Mouse (Mus musculus): ENCODE data around the gene Sec11a. TPM values are rescaled to one million over a fixed set of nuclear protein-coding genes. Genes with fewer than 3 reads are reported as not detected.

Sec11a gene
- polyA plus RNA-seq, 1 experiment from 2014 or later: 206 TPM

DNA sequence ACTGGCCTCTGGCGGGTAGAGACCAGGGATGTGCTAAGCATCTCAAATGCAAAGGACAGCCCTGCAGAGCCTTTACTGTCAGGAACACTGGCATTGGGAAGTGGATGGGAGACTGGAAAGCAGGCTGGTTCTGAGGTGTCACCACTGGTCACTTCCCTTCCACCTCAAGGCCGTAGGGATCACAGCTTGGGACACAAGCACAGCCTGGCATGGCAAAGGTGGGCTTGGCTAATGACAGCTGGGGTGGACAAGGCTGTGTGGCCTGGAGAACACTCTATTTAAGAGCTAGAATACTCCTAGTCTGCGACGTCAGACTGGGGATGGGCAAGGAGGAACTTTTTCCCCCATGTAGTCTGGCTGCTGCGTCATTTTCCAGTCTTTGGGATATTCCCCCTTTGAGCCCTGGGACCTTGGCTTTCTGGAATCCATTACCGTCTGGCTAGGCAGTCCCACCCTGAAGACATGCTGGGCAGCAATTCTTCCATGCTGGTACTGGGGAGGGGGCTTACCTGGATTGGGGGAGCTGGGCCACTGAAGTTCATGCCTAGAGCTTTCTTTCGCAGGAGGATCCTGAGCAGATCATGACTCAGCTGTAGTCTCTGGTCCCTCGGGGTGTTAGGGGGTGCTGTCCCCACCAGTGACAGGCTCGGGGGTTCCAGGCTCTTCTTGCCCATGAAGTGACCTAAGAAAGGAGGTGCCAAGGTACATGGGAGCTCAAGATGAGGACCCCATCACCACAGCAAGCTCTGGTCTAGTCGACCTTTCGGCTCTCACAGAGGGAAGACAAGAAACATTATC is 43.8 kb downstream of the Sec11a start:
- no peak overlapping the region for H3K27ac ChIP-seq
- no peak for DNase-seq (ENCODE audit: low spot score)

GRCm38 (mm10) chr7:80901541-80902274 is 45.9 kb downstream of the Sec11a start:
- 35% methylated on average over 15 of the region's 15 CpGs for WGBS
- Histone ChIP-seq H3K36me3 (peaks cover 29% of the 10 kb centered on the region), H3K9me3 (no peaks in the 10 kb centered on the region), H3K27ac (peak overlapping the region; percentile 91), H3K27me3 (ENCODE audit: insufficient read depth, poor library complexity, severe bottlenecking) (peaks cover 5% of the 10 kb centered on the region; the same call in 1 of the 2 replicates), H3K4me3 (peak overlapping the region; percentile 86), H3K4me1 (peaks cover 34% of the 10 kb centered on the region)
- no peak for DNase-seq (ENCODE audit: low spot score)

More for the DNA sequence above, 43.8 kb downstream of the Sec11a start:
- Histone ChIP-seq H3K4me1 (peaks cover 34% of the 10 kb centered on the region), H3K36me3 (peaks cover 26% of the 10 kb centered on the region), H3K27me3 (ENCODE audit: insufficient read depth, poor library complexity, severe bottlenecking) (peaks cover 5% of the 10 kb centered on the region; the same call in 1 of the 2 replicates), H3K9me3 (no peaks in the 10 kb centered on the region), H3K4me3 (peak overlapping the region; percentile 59; the same call in 1 of the 2 replicates)
- WGBS: 84% methylated on average over 11 of the region's 11 CpGs

- Histone ChIP-seq H3K36me3 (peaks cover 35% of the 10 kb centered on the region), H3K27me3 (ENCODE audit: insufficient read depth, poor library complexity, severe bottlenecking) (peaks cover 5% of the 10 kb centered on the region; the same call in 1 of the 2 replicates), H3K27ac (peak within 1 kb of the TSS; percentile 91), H3K4me1 (peaks cover 31% of the 10 kb centered on the region), H3K4me3 (peak within 1 kb of the TSS; percentile 86), H3K9me3 (no peaks in the 10 kb centered on the region)
- peak; percentile 97 for DNase-seq (ENCODE audit: low spot score)
- WGBS: under 1% methylated on average over 36 of the region's 36 CpGs
These were observed 46.6 kb downstream of the Sec11a start, which contains the start of gene Wdr73 for GRCm38 (mm10) chr7:80900944-80901501. Gene Wdr73, minus strand, starts transcription at chr7:80901269.

- no peaks in the 10 kb centered on the region for H3K9me3 ChIP-seq
- no peak for DNase-seq (ENCODE audit: low spot score)
- H3K27ac ChIP-seq: no peak overlapping the region
- peaks cover 58% of the 10 kb centered on the region for H3K36me3 ChIP-seq
- H3K27me3 ChIP-seq (ENCODE audit: insufficient read depth, poor library complexity, severe bottlenecking): no peaks in the 10 kb centered on the region
- H3K4me1 ChIP-seq: peaks cover 23% of the 10 kb centered on the region
- no peak overlapping the region for H3K4me3 ChIP-seq
- 87% methylated on average over 4 of the region's 4 CpGs for WGBS
These were observed 49.9 kb downstream of the Sec11a start for GRCm38 (mm10) chr7:80897721-80898120.

DNA sequence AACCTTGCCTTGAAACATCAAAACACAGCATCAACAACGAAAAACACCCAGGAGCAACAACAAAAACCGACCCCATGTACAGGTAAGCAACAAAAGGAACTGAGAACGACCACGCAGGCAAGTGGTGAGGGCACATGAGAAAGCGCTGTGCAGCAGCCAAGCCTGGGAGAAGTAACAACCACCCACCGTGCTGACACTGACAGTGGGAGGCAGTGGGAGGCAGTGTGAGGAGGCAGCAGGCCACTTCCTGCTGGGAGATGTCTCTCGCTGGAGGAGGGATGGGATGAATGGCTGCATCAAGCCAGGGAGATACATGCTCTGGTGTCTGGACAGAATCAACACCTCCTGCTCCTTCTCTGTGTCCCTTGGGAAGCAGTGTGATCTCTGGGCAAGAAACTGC is 50.4 kb downstream of the Sec11a start:
- Histone ChIP-seq H3K27ac (no peak overlapping the region), H3K27me3 (ENCODE audit: insufficient read depth, poor library complexity, severe bottlenecking) (no peaks in the 10 kb centered on the region), H3K4me3 (no peak overlapping the region), H3K36me3 (peaks cover 62% of the 10 kb centered on the region), H3K9me3 (no peaks in the 10 kb centered on the region), H3K4me1 (peaks cover 23% of the 10 kb centered on the region)
- no peak for DNase-seq (ENCODE audit: low spot score)
- 77% methylated on average over 7 of the region's 7 CpGs for WGBS

DNA sequence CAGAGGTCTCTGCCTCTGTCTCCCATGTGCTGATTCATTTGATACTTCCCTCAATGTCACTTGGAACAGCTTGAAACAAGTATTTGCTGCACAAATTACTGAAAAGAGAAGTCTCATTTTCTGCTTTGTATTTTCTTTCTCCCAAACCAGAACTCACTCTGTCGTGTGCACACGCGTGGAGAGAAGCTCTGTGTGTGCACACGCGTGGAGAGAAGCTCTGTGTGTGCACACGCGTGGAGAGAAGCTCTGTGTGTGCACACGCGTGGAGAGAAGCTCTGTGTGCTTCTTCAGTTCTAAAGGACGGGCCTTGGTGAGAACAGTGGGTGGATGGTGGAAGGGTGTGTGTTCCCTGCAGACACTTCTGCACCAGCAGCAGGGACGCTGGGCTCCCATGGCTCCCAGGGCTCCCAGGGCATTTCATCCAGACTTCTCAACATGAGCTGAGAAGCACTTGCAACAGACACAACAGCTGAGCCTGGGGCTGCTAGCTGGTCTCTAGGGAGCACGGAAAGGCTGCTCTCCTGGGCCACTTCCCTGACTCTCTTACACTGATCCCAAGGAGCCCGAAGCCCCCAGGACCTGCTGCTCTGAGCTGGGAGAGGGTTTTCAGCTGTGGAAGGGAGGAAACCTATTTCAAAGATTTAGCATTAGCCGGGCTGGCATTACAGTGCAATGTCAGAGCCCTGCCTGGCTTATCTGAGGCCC is 52.6 kb downstream of the Sec11a start:
- no peaks in the 10 kb centered on the region for H3K9me3 ChIP-seq
- H3K27ac ChIP-seq: no peak overlapping the region
- H3K27me3 ChIP-seq (ENCODE audit: insufficient read depth, poor library complexity, severe bottlenecking): no peaks in the 10 kb centered on the region
- no peak overlapping the region for H3K4me3 ChIP-seq
- H3K4me1 ChIP-seq: peaks cover 11% of the 10 kb centered on the region
- peaks cover 82% of the 10 kb centered on the region for H3K36me3 ChIP-seq
- WGBS: 93% methylated on average over 14 of the region's 14 CpGs
- DNase-seq (ENCODE audit: low spot score): no peak

DNA sequence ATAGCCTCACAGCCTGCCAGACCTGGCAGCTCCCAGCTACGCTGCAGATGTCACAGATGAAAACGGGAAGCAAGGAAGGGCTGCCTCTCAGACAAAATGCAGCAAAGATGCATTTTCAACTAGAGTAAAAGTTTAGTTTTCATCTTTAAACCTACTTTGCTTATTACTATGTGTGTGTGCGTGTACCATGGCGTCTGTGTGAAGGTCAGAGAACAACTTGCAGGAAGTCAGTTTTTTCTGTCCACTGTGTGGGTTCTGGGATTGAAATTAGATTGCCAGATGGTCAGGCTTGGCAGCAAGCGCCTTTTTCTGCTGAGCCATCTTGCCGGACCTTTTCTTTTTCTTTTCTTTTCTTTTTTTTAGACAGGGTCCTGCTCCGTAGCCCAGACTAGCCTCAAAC is 53.4 kb downstream of the Sec11a start:
- WGBS: 83% methylated on average over 7 of the region's 7 CpGs
- Histone ChIP-seq H3K36me3 (peaks cover 86% of the 10 kb centered on the region), H3K27ac (no peak overlapping the region)

GRCm38 (mm10) chr7:80893753-80894129 is 53.8 kb downstream of the Sec11a start:
- Histone ChIP-seq H3K4me1 (peaks cover 20% of the 10 kb centered on the region), H3K36me3 (peaks cover 86% of the 10 kb centered on the region), H3K27ac (no peak overlapping the region), H3K9me3 (no peaks in the 10 kb centered on the region), H3K4me3 (no peak overlapping the region), H3K27me3 (ENCODE audit: insufficient read depth, poor library complexity, severe bottlenecking) (no peaks in the 10 kb centered on the region)
- 66% methylated on average over 6 of the region's 6 CpGs for WGBS
- DNase-seq (ENCODE audit: low spot score): no peak

More for the DNA sequence above, 53.4 kb downstream of the Sec11a start:
- H3K4me3 ChIP-seq: no peak overlapping the region
- DNase-seq (ENCODE audit: low spot score): no peak
- H3K4me1 ChIP-seq: peaks cover 16% of the 10 kb centered on the region
- no peaks in the 10 kb centered on the region for H3K9me3 ChIP-seq
- H3K27me3 ChIP-seq (ENCODE audit: insufficient read depth, poor library complexity, severe bottlenecking): no peaks in the 10 kb centered on the region

DNA sequence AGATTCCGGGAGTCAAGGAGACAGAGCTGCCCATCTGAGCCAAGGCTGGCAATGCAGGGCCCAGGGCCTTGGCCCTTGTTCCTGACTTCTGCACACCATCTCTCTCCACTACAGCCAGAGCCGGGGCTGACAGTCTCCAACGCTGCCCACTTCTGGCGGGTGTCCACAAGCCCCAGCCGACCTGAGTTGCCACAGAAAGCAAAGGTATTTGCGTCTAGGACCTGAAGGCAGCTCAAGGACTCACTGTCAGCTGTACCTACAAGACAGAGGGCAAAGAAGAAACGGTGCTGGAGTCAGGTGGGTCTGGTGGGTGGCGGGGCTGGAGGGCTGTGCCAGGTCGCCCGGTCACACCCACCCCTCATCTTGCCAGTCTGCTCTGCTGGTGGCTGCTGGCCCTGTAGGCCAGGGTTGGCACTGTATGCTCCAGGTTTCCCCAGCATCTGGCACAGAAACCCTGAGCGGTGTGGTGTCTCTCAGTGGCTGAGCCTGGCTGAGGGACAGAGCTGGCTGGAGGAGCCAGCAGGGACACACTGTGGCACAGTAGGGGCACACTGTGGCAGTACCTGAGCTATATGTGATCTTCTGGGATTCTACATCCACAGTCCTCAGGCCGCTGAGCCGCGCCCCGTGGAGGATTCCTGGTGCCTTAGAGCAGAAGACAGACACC is 54.4 kb downstream of the Sec11a start:
- H3K27me3 ChIP-seq (ENCODE audit: insufficient read depth, poor library complexity, severe bottlenecking): no peaks in the 10 kb centered on the region
- H3K4me3 ChIP-seq: no peak overlapping the region
- no peak overlapping the region; the same call in 1 of the 2 replicates for H3K27ac ChIP-seq
- no peak for DNase-seq (ENCODE audit: low spot score)
- no peaks in the 10 kb centered on the region for H3K9me3 ChIP-seq
- H3K36me3 ChIP-seq: peaks cover 88% of the 10 kb centered on the region
- WGBS: 91% methylated on average over 15 of the region's 15 CpGs
- H3K4me1 ChIP-seq: peaks cover 24% of the 10 kb centered on the region

DNA sequence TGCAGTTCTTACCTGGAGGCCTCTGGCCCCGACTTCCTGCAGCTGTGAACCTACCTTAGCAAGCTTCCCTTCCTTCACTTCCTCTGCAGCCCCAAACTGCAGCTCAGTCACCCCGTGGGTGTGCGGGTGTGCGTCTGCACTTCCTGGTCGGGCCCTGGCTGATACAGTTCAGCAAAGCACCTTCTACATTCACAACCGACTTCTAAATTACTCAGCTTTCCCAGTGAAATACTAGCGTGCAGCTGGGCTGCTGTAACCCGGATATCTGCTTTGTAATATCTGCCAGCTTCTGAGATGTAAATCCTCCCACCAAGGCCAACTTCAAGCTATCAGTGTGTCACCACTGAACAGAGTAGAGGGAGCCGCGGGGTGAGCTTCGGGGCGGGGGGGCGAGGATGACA is 57.7 kb downstream of the Sec11a start:
- no peak for DNase-seq (ENCODE audit: low spot score)
- Histone ChIP-seq H3K36me3 (peaks cover 56% of the 10 kb centered on the region), H3K27ac (peak overlapping the region; percentile 78; the same call in 1 of the 2 replicates), H3K9me3 (no peaks in the 10 kb centered on the region), H3K4me1 (peaks cover 24% of the 10 kb centered on the region), H3K4me3 (no peak overlapping the region), H3K27me3 (ENCODE audit: insufficient read depth, poor library complexity, severe bottlenecking) (no peaks in the 10 kb centered on the region)
- whole genome bisulfite sequencing: 73% methylated on average over 13 of the region's 13 CpGs

- H3K4me3 ChIP-seq: no peak overlapping the region
- H3K27ac ChIP-seq: peak overlapping the region; percentile 78
- peak; percentile 82 for DNase-seq (ENCODE audit: low spot score)
- H3K27me3 ChIP-seq (ENCODE audit: insufficient read depth, poor library complexity, severe bottlenecking): no peaks in the 10 kb centered on the region
- 47% methylated on average over 9 of the region's 9 CpGs for WGBS
- H3K9me3 ChIP-seq: no peaks in the 10 kb centered on the region
- H3K4me1 ChIP-seq: peaks cover 24% of the 10 kb centered on the region
- H3K36me3 ChIP-seq: peaks cover 49% of the 10 kb centered on the region
These were observed 58.5 kb downstream of the Sec11a start for GRCm38 (mm10) chr7:80889021-80889511.

GRCm38 (mm10) chr7:80888595-80888994 is 59.0 kb downstream of the Sec11a start:
- 67% methylated on average over 7 of the region's 7 CpGs for WGBS
- Histone ChIP-seq H3K9me3 (no peaks in the 10 kb centered on the region), H3K4me3 (no peak overlapping the region), H3K36me3 (peaks cover 44% of the 10 kb centered on the region), H3K27me3 (ENCODE audit: insufficient read depth, poor library complexity, severe bottlenecking) (no peaks in the 10 kb centered on the region), H3K4me1 (peaks cover 20% of the 10 kb centered on the region), H3K27ac (peak overlapping the region; percentile 78)
- no peak for DNase-seq (ENCODE audit: low spot score)
